Mouse (Mus musculus): ENCODE measurements around the gene Tubb3. TPM values are rescaled to one million over a fixed set of nuclear protein-coding genes. Genes with fewer than 3 reads are reported as not detected.
"Not testable (repeated sequence)": the region's sequence is repeated elsewhere in the genome, so short reads cannot be mapped to it uniquely, and the experiment has no call there.

The Tubb3 gene
- polyA plus RNA-seq, 1 experiment, result 3,474 TPM

GRCm38 (mm10) chr8:123442871-123443575 is 31.8 kb downstream of the Tubb3 start:
- TF ChIP-seq CTCF (IDR thresholded peaks at IDR 0.05; ENCODE audit: borderline replicate concordance, extremely low read depth, insufficient read depth, insufficient read length), result peak; percentile 67
- TF ChIP-seq POLR2A (IDR thresholded peaks at IDR 0.05; ENCODE audit: borderline replicate concordance, extremely low read depth, insufficient read depth, insufficient read length, poor library complexity, severe bottlenecking), result peak; percentile 10; the same call in 1 of the 2 replicates
- peak; percentile 96 for DNase-seq (ENCODE audit: low read depth)

- TF ChIP-seq POLR2A (IDR thresholded peaks at IDR 0.05; ENCODE audit: borderline replicate concordance, extremely low read depth, insufficient read depth, insufficient read length, poor library complexity, severe bottlenecking), result no peak
- TF ChIP-seq CTCF (IDR thresholded peaks at IDR 0.05; ENCODE audit: borderline replicate concordance, extremely low read depth, insufficient read depth, insufficient read length), result no peak
- no peak for DNase-seq (ENCODE audit: low read depth)
These were observed 32.3 kb downstream of the Tubb3 start for GRCm38 (mm10) chr8:123443576-123443921.

- no peak for TF ChIP-seq CTCF (IDR thresholded peaks at IDR 0.05; ENCODE audit: borderline replicate concordance, extremely low read depth, insufficient read depth, insufficient read length)
- no peak for TF ChIP-seq POLR2A (IDR thresholded peaks at IDR 0.05; ENCODE audit: borderline replicate concordance, extremely low read depth, insufficient read depth, insufficient read length, poor library complexity, severe bottlenecking)
- no peak for DNase-seq (ENCODE audit: low read depth)
These were observed 32.9 kb downstream of the Tubb3 start for GRCm38 (mm10) chr8:123444131-123444530.

- no peak for TF ChIP-seq POLR2A (IDR thresholded peaks at IDR 0.05; ENCODE audit: borderline replicate concordance, extremely low read depth, insufficient read depth, insufficient read length, poor library complexity, severe bottlenecking)
- TF ChIP-seq CTCF (IDR thresholded peaks at IDR 0.05; ENCODE audit: borderline replicate concordance, extremely low read depth, insufficient read depth, insufficient read length), result no peak
- DNase-seq (ENCODE audit: low read depth), result no peak
These were observed 34.8 kb downstream of the Tubb3 start for GRCm38 (mm10) chr8:123445981-123446380.

GRCm38 (mm10) chr8:123446799-123447198 is 35.6 kb downstream of the Tubb3 start:
- no peak for TF ChIP-seq CTCF (IDR thresholded peaks at IDR 0.05; ENCODE audit: borderline replicate concordance, extremely low read depth, insufficient read depth, insufficient read length)
- TF ChIP-seq POLR2A (IDR thresholded peaks at IDR 0.05; ENCODE audit: borderline replicate concordance, extremely low read depth, insufficient read depth, insufficient read length, poor library complexity, severe bottlenecking), result no peak
- DNase-seq (ENCODE audit: low read depth), result no peak

- DNase-seq (ENCODE audit: low read depth), result no peak
- TF ChIP-seq CTCF (IDR thresholded peaks at IDR 0.05; ENCODE audit: borderline replicate concordance, extremely low read depth, insufficient read depth, insufficient read length) (no peak), POLR2A (IDR thresholded peaks at IDR 0.05; ENCODE audit: borderline replicate concordance, extremely low read depth, insufficient read depth, insufficient read length, poor library complexity, severe bottlenecking) (no peak)
These were observed 39.6 kb downstream of the Tubb3 start for GRCm38 (mm10) chr8:123450783-123451182.

- not testable (repeated sequence) for DNase-seq (ENCODE audit: low read depth)
These were observed 40.5 kb downstream of the Tubb3 start for GRCm38 (mm10) chr8:123451747-123452146.

- DNase-seq (ENCODE audit: low read depth), result no peak
- TF ChIP-seq CTCF (IDR thresholded peaks at IDR 0.05; ENCODE audit: borderline replicate concordance, extremely low read depth, insufficient read depth, insufficient read length) (no peak), POLR2A (IDR thresholded peaks at IDR 0.05; ENCODE audit: borderline replicate concordance, extremely low read depth, insufficient read depth, insufficient read length, poor library complexity, severe bottlenecking) (no peak)
These were observed 40.9 kb downstream of the Tubb3 start for GRCm38 (mm10) chr8:123452149-123452548.

GRCm38 (mm10) chr8:123453291-123453690 is 42.1 kb downstream of the Tubb3 start:
- no peak for DNase-seq (ENCODE audit: low read depth)
- TF ChIP-seq POLR2A (IDR thresholded peaks at IDR 0.05; ENCODE audit: borderline replicate concordance, extremely low read depth, insufficient read depth, insufficient read length, poor library complexity, severe bottlenecking) (no peak), CTCF (IDR thresholded peaks at IDR 0.05; ENCODE audit: borderline replicate concordance, extremely low read depth, insufficient read depth, insufficient read length) (no peak)

- TF ChIP-seq POLR2A (IDR thresholded peaks at IDR 0.05; ENCODE audit: borderline replicate concordance, extremely low read depth, insufficient read depth, insufficient read length, poor library complexity, severe bottlenecking), result no peak
- TF ChIP-seq CTCF (IDR thresholded peaks at IDR 0.05; ENCODE audit: borderline replicate concordance, extremely low read depth, insufficient read depth, insufficient read length), result no peak
- DNase-seq (ENCODE audit: low read depth), result no peak
These were observed 42.7 kb downstream of the Tubb3 start for GRCm38 (mm10) chr8:123453951-123454350.

- no peak for DNase-seq (ENCODE audit: low read depth)
- TF ChIP-seq CTCF (IDR thresholded peaks at IDR 0.05; ENCODE audit: borderline replicate concordance, extremely low read depth, insufficient read depth, insufficient read length), result no peak
- no peak for TF ChIP-seq POLR2A (IDR thresholded peaks at IDR 0.05; ENCODE audit: borderline replicate concordance, extremely low read depth, insufficient read depth, insufficient read length, poor library complexity, severe bottlenecking)
These were observed 43.3 kb downstream of the Tubb3 start for GRCm38 (mm10) chr8:123454559-123454958.

GRCm38 (mm10) chr8:123463651-123464050 is 52.4 kb downstream of the Tubb3 start:
- TF ChIP-seq POLR2A (IDR thresholded peaks at IDR 0.05; ENCODE audit: borderline replicate concordance, extremely low read depth, insufficient read depth, insufficient read length, poor library complexity, severe bottlenecking), result no peak
- TF ChIP-seq CTCF (IDR thresholded peaks at IDR 0.05; ENCODE audit: borderline replicate concordance, extremely low read depth, insufficient read depth, insufficient read length), result no peak
- DNase-seq (ENCODE audit: low read depth), result no peak
